Mouse (Mus musculus) embryonic facial prominence, embryonic 11.5 days (tissue): ENCODE results near the gene Cyth1. TPM values are rescaled to one million over a fixed set of nuclear protein-coding genes. Genes with fewer than 3 reads are reported as not detected.
A peak's percentile ranks its signal among the peaks of the same experiment; 100 is the strongest.

ENCODE experiments used
- ATAC-seq: fragments of 200-750 bp; cut with Nextera tagmentation; replicated peaks from 2 replicates; pipeline ENCODE4 v1.8.0; 2017; ENCODE audit warnings: low read depth; ENCODE audit not compliant: insufficient number of reproducible peaks, low FRiP score, low TSS enrichment
- DNase-seq: peaks from one replicate; pipeline ENCODE4 v3.0.0-alpha.2; 2015; ENCODE audit warnings: low spot score
- H3K27ac ChIP-seq: fragments of 300-500 bp; sonication (generic); replicated peaks from 2 replicates; pipeline ENCODE4 v1.5.1; 2014; ENCODE audit warnings: mild to moderate bottlenecking, low read depth, low read length, control low read depth
- H3K27me3 ChIP-seq: fragments of 300-500 bp; sonication (generic); 2 replicates; pipeline ENCODE4 v1.6.1; 2014; ENCODE audit warnings: mild to moderate bottlenecking, low read length, moderate library complexity, mixed read lengths; ENCODE audit not compliant: control insufficient read depth, insufficient read depth
- H3K36me3 ChIP-seq: fragments of 300-500 bp; sonication (generic); replicated peaks from 2 replicates; pipeline ENCODE4 v1.6.1; 2014; ENCODE audit warnings: low read depth, mild to moderate bottlenecking, low read length, moderate library complexity, mixed read lengths; ENCODE audit not compliant: control insufficient read depth, insufficient read depth
- H3K4me1 ChIP-seq: fragments of 300-500 bp; sonication (generic); 2 replicates; pipeline ENCODE4 v1.6.1; 2014; ENCODE audit warnings: low read length, mixed read lengths; ENCODE audit not compliant: control insufficient read depth, insufficient read depth
- H3K4me2 ChIP-seq: fragments of 300-500 bp; sonication (generic); 2 replicates; pipeline ENCODE4 v1.6.1; 2014; ENCODE audit warnings: low read depth, mild to moderate bottlenecking, control low read depth, low read length, moderate library complexity
- H3K4me3 ChIP-seq: fragments of 300-500 bp; sonication (generic); 2 replicates; pipeline ENCODE4 v1.5.1; 2014; ENCODE audit warnings: low read depth, low read length, control low read depth
- H3K9ac ChIP-seq: fragments of 300-500 bp; sonication (generic); replicated peaks from 2 replicates; pipeline ENCODE4 v1.6.1; 2014; ENCODE audit warnings: mild to moderate bottlenecking, control low read depth, low read length
- H3K9me3 ChIP-seq: fragments of 300-500 bp; sonication (generic); replicated peaks from 2 replicates; pipeline ENCODE4 v1.6.1; 2016; ENCODE audit warnings: mild to moderate bottlenecking, low read length, inconsistent platforms, mixed read lengths; ENCODE audit not compliant: control insufficient read depth
- WGBS: fragments of 180-500 bp; shearing (Covaris S2); extraction: QIAGEN DNeasy Blood & Tissue Kit; methylation state at CpG from one replicate; pipeline ENCODE4 v1.1.7; 2014; 5-methylcytosine and 5-hydroxymethylcytosine counted together
- polyA plus RNA-seq: library from polyadenylated mRNA; unstranded; fragments of >200 nt; fragmentation: Nextera tagmentation; extraction: Ambion mirVana; gene quantifications from 2 replicates; pipeline ENCODE4 v1.2.1, GENCODE M21; 2014

Cyth1 gene
- polyA plus RNA-seq, 1 experiment from 2014 or later = 11.4 TPM

GRCm38 (mm10) chr11:118101133-118101532, 147.3 kb downstream of the Cyth1 start:
- no peaks in the 10 kb centered on the region for H3K27me3 ChIP-seq
- no peak for DNase-seq
- no peak overlapping the region for H3K27ac ChIP-seq
- no peaks in the 10 kb centered on the region for H3K4me1 ChIP-seq
- no peak overlapping the region for H3K4me2 ChIP-seq
- H3K9me3 ChIP-seq = no peaks in the 10 kb centered on the region
- WGBS = 56% methylated on average over 9 of the region's 9 CpGs
- H3K4me3 ChIP-seq = no peak overlapping the region
- no peak overlapping the region for H3K9ac ChIP-seq
- H3K36me3 ChIP-seq = no peaks in the 10 kb centered on the region
- no peak for ATAC-seq

DNA sequence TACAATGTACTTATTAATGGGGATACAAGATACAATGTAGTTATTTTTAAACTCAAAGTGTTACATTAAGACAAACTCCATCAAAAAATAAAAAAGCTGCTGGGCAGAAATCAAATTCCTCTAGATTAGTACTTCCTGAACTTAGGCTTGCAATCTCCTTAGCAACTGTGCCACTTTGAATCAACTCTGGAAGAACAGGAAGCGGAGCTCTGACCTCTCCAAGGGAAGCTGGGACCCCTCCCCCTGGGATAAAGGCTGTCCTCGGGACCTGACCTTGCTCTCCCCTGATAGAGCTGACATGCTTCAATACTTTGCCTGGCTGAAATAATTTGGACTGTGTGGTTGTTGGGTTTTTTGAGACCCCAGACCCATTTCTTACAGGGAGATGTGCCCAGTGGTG, 151.7 kb downstream of the Cyth1 start:
- DNase-seq (no peak), ATAC-seq (no peak)
- H3K4me2 ChIP-seq = no peak overlapping the region
- H3K4me3 ChIP-seq = no peak overlapping the region
- no peak overlapping the region for H3K9ac ChIP-seq
- no peaks in the 10 kb centered on the region for H3K36me3 ChIP-seq
- H3K27ac ChIP-seq = no peak overlapping the region
- H3K4me1 ChIP-seq = no peaks in the 10 kb centered on the region
- 50% methylated on average over 2 of the region's 2 CpGs for WGBS
- H3K9me3 ChIP-seq = no peaks in the 10 kb centered on the region
- H3K27me3 ChIP-seq = no peaks in the 10 kb centered on the region

GRCm38 (mm10) chr11:118095004-118095403, 153.4 kb downstream of the Cyth1 start:
- H3K9ac ChIP-seq = no peak overlapping the region
- H3K36me3 ChIP-seq = no peaks in the 10 kb centered on the region
- no peaks in the 10 kb centered on the region for H3K4me1 ChIP-seq
- ATAC-seq (no peak), DNase-seq (no peak)
- no peak overlapping the region for H3K4me2 ChIP-seq
- no peak overlapping the region for H3K4me3 ChIP-seq
- no peaks in the 10 kb centered on the region for H3K27me3 ChIP-seq
- H3K27ac ChIP-seq = no peak overlapping the region
- WGBS = 90% methylated on average over 9 of the region's 9 CpGs
- no peaks in the 10 kb centered on the region; the same call in 1 of the 2 replicates for H3K9me3 ChIP-seq

- Histone ChIP-seq H3K4me3 (no peak overlapping the region), H3K4me1 (no peaks in the 10 kb centered on the region), H3K4me2 (no peak overlapping the region), H3K27ac (no peak overlapping the region), H3K9ac (no peak overlapping the region), H3K9me3 (no peaks in the 10 kb centered on the region; the same call in 1 of the 2 replicates), H3K27me3 (no peaks in the 10 kb centered on the region), H3K36me3 (no peaks in the 10 kb centered on the region)
- WGBS = 86% methylated on average over 23 of the region's 23 CpGs
- peak; percentile 26 for DNase-seq
- no peak for ATAC-seq
Observed at GRCm38 (mm10) chr11:118091002-118091670, 157.3 kb downstream of the Cyth1 start.

- Histone ChIP-seq H3K4me3 (no peak overlapping the region), H3K9me3 (no peaks in the 10 kb centered on the region; the same call in 1 of the 2 replicates), H3K4me2 (no peak overlapping the region), H3K27me3 (no peaks in the 10 kb centered on the region), H3K36me3 (no peaks in the 10 kb centered on the region), H3K4me1 (no peaks in the 10 kb centered on the region), H3K27ac (no peak overlapping the region), H3K9ac (no peak overlapping the region)
- WGBS = 89% methylated on average over 19 of the region's 19 CpGs
- DNase-seq (no peak), ATAC-seq (no peak)
Observed at GRCm38 (mm10) chr11:118088896-118089295, 159.5 kb downstream of the Cyth1 start.

DNA sequence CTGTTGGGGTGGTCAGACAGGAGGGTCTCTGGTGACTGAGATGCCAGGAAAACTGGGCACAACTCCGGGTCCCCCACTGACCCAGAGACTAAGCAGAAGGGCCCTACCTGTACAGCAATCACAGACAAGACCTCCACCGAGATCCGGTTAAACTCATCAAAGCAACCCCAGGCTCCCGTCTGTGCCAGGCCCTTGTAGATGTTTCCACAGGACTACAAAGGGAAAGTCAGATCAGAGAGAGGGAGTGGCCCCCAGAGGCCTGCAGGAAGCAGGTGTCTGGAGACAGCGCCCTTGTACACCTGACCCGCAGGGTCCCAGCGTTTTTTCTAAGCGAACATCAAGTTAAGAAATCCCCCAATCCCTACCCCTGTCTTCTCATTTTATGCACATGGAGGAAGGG, 162.4 kb downstream of the Cyth1 start:
- Histone ChIP-seq H3K27me3 (no peaks in the 10 kb centered on the region), H3K4me1 (no peaks in the 10 kb centered on the region), H3K4me2 (no peak overlapping the region), H3K4me3 (no peak overlapping the region), H3K36me3 (no peaks in the 10 kb centered on the region), H3K9ac (no peak overlapping the region), H3K27ac (no peak overlapping the region), H3K9me3 (no peaks in the 10 kb centered on the region; the same call in 1 of the 2 replicates)
- no peak for ATAC-seq
- 78% methylated on average over 8 of the region's 8 CpGs for WGBS
- DNase-seq = no peak

- H3K27me3 ChIP-seq = no peaks in the 10 kb centered on the region
- H3K4me1 ChIP-seq = no peaks in the 10 kb centered on the region
- H3K27ac ChIP-seq = no peak overlapping the region
- DNase-seq = no peak
- H3K36me3 ChIP-seq = no peaks in the 10 kb centered on the region
- no peak for ATAC-seq
- H3K4me3 ChIP-seq = no peak overlapping the region
- no peaks in the 10 kb centered on the region for H3K9me3 ChIP-seq
- no peak overlapping the region for H3K9ac ChIP-seq
- 81% methylated on average over 4 of the region's 4 CpGs for WGBS
- no peak overlapping the region for H3K4me2 ChIP-seq
Observed at GRCm38 (mm10) chr11:118085176-118085575, 163.2 kb downstream of the Cyth1 start.

GRCm38 (mm10) chr11:118084266-118084665, 164.1 kb downstream of the Cyth1 start:
- Histone ChIP-seq H3K4me1 (no peaks in the 10 kb centered on the region), H3K27me3 (no peaks in the 10 kb centered on the region), H3K4me3 (no peak overlapping the region), H3K9me3 (no peaks in the 10 kb centered on the region), H3K27ac (no peak overlapping the region), H3K4me2 (no peak overlapping the region), H3K36me3 (no peaks in the 10 kb centered on the region), H3K9ac (no peak overlapping the region)
- ATAC-seq (no peak), DNase-seq (no peak)
- WGBS = 76% methylated on average over 3 of the region's 3 CpGs
